Mouse (Mus musculus) cerebellum, adult 11-12 months (tissue): ENCODE measurements around the gene Gm10717.
"Not testable (repeated sequence)": the region's sequence is repeated elsewhere in the genome, so short reads cannot be mapped to it uniquely, and the experiment has no call there.

Experiments
- DNase-seq: peaks from one replicate; pipeline ENCODE4 v3.0.0; 2022

The Gm10717 gene

DNA sequence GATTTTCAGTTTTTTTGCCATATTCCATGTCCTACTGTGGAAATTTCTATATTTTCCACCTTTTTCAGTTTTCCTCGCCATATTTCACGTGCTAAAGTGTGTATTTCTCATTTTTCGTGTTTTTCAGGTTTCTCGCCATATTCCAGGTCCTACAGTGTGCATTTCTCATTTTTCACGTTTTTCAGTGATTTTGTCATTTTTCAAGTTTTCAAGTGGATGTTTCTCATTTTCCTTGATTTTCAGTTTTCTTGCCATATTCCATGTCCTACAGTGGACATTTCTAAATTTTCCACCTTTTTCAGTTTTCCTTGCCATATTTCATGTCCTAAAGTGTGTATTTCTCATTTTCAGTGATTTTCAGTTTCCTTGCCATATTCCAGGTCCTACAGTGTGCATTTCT lies 919 bp downstream of the Gm10717 start:
- DNase-seq = not testable (repeated sequence)

DNA sequence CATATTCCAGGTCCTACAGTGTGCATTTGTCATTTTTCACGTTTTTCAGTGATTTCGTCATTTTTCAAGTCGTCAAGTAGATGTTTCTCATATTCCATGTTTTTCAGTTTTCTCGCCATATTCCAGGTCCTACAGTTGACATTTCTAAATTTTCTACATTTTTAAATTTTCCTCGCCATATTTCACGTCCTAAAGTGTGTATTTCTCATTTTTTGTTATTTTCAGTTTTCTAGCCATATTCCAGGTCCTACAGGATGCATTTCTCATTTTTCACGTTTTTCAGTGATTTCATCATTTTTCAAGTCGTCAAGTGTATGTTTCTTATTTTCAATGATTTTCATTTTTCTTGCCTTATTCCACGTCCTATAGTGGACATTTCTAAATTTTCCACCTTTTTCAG lies 1.5 kb downstream of the Gm10717 start:
- DNase-seq = not testable (repeated sequence)

DNA sequence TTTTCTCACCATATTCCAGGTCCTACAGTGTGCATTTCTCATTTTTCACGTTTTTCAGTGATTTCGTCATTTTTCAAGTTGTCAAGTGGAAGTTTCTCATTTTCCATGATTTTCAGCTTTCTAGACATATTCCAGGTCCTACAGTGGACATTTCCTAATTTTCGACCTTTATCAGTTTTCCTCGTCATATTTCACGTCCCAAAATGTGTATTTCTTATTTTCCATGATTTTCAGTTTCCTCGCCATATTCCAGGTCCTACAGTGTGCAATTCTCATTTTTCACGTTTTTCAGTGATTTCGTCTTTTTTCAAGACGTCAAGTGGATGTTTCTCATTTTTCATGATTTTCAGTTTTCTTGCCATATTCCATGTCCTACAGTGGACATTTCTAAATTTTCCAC lies 2.0 kb downstream of the Gm10717 start:
- DNase-seq = not testable (repeated sequence)

DNA sequence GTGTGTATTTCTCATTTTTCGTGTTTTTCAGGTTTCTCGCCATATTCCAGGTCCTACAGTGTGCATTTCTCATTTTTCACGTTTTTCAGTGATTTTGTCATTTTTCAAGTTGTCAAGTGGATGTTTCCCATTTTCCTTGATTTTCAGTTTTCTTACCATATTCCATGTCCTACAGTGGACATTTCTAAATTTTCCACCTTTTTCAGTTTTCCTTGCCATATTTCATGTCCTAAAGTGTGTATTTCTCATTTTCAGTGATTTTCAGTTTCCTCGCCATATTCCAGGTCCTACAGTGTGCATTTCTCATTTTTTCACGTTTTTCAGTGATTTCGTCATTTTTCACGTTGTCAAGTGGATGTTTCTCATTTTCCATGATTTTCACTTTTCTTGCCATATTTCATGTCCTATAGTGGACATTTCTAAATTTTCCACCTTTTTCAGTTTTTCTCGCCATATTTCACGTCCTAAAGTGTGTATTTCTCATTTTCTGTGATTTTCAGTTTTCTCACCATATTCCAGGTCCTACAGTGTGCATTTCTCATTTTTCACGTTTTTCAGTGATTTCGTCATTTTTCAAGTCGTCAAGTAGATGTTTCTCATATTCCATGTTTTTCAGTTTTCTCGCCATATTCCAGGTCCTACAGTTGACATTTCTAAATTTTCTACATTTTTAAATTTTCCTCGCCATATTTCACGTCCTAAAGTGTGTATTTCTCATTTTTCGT lies 4.2 kb downstream of the Gm10717 start:
- not testable (repeated sequence) for DNase-seq

GRCm38 (mm10) chr9:3030677-3031318 lies 5.6 kb downstream of the Gm10717 start:
- DNase-seq = not testable (repeated sequence)

GRCm38 (mm10) chr9:3034299-3034698 lies 9.1 kb downstream of the Gm10717 start, which contains the start of gene Gm17535:
Gm17535 (plus strand) TSS chr9:3034599.
- not testable (repeated sequence) for DNase-seq

DNA sequence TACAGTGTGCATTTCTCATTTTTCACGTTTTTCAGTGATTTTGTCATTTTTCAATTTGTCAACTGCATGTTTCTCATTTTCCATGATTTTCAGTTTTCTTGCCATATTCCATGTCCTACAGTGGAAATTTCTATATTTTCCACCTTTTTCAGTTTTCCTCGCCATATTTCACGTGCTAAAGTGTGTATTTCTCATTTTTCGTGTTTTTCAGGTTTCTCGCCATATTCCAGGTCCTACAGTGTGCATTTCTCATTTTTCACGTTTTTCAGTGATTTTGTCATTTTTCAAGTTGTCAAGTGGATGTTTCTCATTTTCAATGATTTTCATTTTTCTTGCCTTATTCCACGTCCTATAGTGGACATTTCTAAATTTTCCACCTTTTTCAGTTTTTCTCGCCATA lies 11.4 kb downstream of the Gm10717 start, which contains the start of gene Gm10715:
Gene Gm10715 (plus strand): TSS at position 301 of the 400 bp plus-strand sequence.
- not testable (repeated sequence) for DNase-seq

DNA sequence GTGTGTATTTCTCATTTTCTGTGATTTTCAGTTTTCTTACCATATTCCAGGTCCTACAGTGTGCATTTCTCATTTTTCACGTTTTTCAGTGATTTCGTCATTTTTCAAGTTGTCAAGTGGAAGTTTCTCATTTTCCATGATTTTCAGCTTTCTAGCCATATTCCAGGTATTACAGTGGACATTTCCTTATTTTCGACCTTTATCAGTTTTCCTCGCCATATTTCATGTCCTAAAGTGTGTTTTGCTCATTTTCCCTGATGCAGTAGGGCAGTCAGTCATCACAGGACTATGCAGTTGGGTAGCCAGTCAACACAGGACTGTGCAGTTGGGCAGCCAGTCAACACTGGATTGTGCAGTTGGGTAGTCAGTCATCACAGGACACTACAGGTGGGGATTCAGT lies 12.9 kb downstream of the Gm10717 start:
- DNase-seq = not testable (repeated sequence)
